Mouse (Mus musculus) spleen, postnatal 36 days (tissue): ENCODE results near the gene Myd88.

ENCODE experiments used
- DNase-seq, 2 experiments: peaks; one replicate each; pipeline ENCODE4 v3.0.0; 2022; ENCODE audit warnings: low spot score in 2 of 2, mixed read lengths in 1 of 2

Gene Myd88

GRCm38 (mm10) chr9:119297696-119298095 lies 43.5 kb downstream of the Myd88 start:
- no peak for DNase-seq

GRCm38 (mm10) chr9:119290791-119291190 lies 50.4 kb downstream of the Myd88 start:
- no peak for DNase-seq
